Mouse (Mus musculus) lung, postnatal 0 days (tissue): ENCODE data around the gene Pam.
A peak's percentile ranks its signal among the peaks of the same experiment; 100 is the strongest.

Experiments
- CTCF ChIP-seq: IDR thresholded peaks from 2 replicates; pipeline ENCODE4 v1.5.1; 2016; ENCODE audit warnings: antibody characterized with exemption, mild to moderate bottlenecking
- EP300 ChIP-seq: IDR thresholded peaks from 2 replicates; pipeline ENCODE4 v1.6.1; 2016; ENCODE audit warnings: antibody characterized with exemption, mild to moderate bottlenecking, control low read depth

GRCm38 (mm10) chr1:98062074-98062473, 33.4 kb downstream of the Pam start:
- TF ChIP-seq CTCF (no peak), EP300 (peak; percentile 76; the same call in 1 of the 2 replicates)
